Mouse (Mus musculus) CD4-positive helper T cell, adult 2 months (primary cell): ENCODE measurements around the gene Sirt7.

ENCODE experiments used
- DNase-seq: peaks from one replicate; pipeline ENCODE4 v3.0.0-alpha.2; 2012; ENCODE audit warnings: low read depth, missing footprints, low spot score

The Sirt7 gene

GRCm38 (mm10) chr11:120571754-120572416, 53.2 kb downstream of the Sirt7 start:
- no peak for DNase-seq

DNA sequence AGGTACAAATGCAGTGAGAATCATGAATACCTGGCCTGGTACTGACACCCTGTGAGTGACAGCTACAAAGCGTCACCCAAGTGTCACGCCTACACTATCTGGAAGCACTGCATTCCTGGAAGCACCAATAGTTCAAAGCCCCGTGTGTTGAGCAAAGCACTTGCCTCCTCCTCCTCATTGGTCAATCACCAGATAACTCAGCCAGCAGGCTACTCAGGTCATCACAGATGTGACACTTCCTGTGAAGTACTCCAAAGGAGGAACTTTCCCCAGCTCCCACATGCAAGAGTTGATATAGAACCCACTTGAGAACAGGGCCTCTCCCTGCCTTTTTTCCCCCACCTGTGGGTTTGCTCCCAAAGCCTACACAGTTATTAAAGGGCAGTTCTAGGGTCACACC, 53.9 kb downstream of the Sirt7 start:
- no peak for DNase-seq
